Mouse (Mus musculus) NIH3T3 (cell line): ENCODE data around the gene Gad2.

Experiments used
- DNase-seq: peaks from one replicate; pipeline ENCODE4 v3.0.0-alpha.2; 2012; ENCODE audit warnings: low read depth

Gad2 gene

DNA sequence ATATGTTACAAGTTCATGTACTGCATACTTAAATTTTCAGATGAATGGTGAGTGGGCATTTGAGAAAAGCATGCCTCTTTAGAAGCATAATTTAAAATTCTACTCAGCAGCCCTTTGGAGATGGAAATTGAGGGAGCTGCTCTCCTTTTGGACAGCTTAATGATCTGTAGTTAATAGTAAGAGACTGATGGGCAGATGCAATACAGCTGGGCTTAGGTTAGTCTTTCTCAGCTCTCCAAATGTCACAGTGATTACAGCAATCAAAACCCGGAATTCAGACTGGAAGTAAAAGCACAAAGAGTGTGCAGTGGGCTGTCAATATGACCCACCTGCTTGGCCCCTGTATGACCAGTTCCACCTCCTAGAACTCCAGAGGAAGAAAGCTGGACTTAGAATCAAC is 24.1 kb downstream of the Gad2 start:
- DNase-seq: no peak

DNA sequence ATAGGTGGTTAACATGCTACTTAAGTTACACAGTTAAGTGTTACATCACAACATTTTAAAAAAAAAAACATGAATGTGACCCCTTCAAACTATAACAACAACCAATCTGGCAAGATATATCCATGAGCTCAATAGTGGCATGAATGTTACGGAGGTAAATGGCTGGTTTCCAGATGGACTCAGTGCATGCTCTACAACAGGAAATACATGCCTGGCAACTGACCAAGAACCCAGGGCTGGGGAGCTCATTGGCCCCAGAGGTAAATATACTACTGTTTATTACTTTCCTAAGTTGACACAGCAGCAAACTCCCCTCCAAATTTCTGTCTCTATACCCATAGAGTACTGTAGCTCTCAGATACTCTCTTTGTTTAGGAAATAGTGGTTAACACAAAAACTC is 26.4 kb downstream of the Gad2 start:
- DNase-seq: peak; percentile 6

DNA sequence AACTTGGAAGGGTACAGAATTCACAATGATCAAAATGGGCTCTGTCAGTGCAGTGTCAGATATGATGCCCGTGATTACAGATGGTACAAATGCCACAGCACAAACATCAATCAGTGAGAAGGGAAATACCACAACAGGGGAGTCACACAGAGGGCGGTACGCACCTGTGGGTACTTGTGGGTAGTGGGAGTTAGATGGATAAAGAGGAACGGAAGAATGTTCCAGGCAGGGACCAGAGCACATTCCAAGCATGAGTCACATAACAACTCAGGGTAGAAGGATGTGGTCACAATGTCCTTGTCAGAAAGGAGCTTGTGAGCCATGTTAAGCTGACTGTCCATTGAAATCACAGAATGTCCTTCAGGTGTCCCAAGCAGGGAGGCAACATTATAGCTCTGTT is 29.8 kb downstream of the Gad2 start:
- no peak for DNase-seq

DNA sequence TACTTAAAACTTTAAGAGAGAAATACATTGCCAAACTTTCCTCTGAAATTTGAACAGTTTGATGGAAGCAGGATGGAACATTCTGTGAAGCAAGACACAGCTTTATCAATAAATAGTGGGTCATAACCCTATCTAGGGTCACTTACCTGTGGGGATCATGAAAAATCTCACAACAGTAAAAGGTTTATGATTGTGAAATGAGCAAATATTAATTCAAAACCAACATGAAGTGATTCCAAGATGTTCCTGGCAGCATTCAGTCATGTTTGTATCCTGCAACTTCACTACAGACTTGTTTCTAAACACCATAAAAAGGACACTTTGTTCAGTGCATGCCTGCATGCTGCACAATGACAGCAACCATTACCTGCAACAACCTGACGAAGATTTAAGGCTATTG is 41.7 kb downstream of the Gad2 start:
- DNase-seq: no peak

DNA sequence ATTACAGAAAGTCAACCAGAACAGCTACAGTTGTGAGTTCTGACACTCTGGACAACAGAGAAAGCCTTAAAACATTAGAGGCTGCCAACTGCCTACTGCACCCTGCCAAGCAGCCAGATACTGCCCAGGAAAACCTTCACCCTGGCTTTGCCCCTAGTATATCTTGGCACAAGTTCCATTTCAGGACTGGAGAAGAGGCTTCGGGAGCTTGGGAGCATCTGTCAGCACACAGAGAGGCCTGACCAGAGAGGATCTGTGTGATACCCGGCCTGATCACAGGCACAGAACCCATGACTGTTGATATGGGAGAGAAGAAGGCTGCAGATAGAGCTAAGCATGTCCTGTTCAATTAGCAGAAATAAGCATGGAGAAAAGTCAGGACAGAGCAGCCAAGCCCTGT is 48.4 kb downstream of the Gad2 start:
- no peak for DNase-seq

DNA sequence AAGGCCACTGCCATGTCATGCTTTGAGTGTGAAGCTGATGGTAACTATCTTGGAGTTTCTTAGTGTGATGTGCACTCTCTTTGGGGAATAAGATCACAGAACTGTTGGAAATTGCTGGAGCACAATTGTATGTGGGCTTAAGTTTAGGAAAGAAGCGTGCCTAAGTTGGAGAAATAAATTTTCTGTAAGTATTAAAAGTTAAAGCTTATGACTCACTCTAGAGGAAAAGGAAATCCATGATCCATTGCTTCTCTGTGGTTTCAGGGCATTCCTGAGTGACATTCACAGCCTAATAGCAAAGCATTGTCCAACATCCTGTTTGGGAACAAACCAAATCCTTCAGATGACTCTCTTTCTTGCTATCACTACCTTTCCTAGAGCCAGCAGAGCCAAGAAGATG is 49.3 kb downstream of the Gad2 start:
- peak; percentile 8 for DNase-seq

DNA sequence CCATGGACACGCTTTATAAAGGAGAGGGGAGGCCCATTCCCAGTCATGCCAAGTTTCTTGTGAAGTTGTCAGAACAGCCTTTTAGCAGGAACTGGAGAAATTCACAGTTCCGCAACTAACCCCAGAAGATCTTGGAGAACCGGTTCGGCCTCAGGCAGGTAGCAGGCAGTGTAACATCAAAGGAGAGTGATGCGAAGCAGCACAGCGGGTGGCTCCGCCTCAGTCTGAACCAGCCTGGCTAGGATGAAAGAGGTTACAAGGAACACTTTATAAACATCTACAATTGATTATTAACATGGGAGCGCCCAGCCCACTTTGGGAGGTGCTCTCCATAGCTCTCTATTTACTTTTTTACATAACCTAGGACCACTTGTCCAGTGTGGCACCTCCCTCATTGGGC is 55.1 kb downstream of the Gad2 start:
- no peak for DNase-seq

- no peak for DNase-seq
These were observed 57.9 kb downstream of the Gad2 start for GRCm38 (mm10) chr2:22679944-22680343.

- no peak for DNase-seq
These were observed 68.0 kb downstream of the Gad2 start for GRCm38 (mm10) chr2:22689969-22690368.

DNA sequence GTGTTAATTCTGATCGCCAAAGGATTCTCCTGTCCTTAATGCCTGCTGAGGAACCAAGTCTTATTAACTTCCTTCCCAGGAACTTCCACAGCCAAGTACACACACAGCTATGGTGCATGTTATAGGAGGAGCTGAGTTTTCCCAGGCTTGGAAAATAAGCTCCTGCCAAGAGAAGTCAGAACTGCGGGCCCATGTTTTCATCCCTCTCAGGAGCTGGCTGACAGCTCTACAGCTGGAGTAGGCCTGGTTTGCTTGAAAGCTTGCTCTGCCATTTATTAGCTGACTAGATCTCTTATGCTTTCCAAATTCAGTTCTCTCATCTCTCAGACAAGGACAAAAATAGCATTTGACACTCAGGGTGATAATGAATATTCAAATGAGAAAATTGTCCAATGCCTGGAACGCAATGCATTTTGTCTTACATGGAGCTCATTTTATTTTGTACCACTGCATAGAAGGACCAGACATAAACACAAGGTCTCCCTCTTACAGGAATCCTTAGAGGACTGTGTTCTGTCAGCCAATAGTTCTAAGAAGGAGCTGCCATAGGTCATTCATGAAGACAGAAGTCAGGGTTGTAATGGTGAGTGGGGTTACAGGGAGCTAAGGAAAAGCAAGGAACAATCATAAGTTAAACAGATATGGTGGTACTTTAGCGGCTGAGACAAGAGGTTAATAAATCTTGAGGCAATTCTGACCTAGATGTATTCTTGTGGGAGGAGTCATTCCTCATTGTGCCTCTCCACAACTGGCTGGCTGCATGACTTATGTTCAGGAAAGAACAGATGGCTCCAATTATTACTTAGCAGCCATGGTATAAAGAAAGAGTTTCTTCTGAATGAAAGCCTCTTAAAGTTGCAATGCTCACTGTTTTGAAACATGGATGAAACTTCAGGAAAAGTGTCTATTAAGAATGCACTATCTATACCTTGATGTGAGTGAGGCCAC is 83.0 kb downstream of the Gad2 start:
- DNase-seq: peak; percentile 56

DNA sequence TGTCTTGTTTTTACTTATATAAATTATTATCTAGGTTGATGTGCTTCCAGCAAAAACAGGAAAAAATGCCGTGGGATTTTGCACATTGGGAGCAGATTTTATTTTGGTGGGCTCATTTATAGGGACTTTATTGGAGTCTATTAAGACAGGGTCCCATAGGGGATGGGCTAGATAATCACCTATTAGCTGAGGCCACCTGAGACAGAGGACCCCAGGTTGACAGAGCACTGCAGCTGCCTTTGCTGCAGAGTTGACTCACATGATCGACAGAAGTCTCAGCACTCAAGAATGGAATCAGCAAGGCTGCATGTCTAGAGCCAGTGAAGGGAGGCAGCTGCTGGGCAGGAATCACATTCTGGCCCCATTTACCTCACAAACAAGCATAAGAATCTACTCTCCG is 84.2 kb downstream of the Gad2 start:
- DNase-seq: no peak

DNA sequence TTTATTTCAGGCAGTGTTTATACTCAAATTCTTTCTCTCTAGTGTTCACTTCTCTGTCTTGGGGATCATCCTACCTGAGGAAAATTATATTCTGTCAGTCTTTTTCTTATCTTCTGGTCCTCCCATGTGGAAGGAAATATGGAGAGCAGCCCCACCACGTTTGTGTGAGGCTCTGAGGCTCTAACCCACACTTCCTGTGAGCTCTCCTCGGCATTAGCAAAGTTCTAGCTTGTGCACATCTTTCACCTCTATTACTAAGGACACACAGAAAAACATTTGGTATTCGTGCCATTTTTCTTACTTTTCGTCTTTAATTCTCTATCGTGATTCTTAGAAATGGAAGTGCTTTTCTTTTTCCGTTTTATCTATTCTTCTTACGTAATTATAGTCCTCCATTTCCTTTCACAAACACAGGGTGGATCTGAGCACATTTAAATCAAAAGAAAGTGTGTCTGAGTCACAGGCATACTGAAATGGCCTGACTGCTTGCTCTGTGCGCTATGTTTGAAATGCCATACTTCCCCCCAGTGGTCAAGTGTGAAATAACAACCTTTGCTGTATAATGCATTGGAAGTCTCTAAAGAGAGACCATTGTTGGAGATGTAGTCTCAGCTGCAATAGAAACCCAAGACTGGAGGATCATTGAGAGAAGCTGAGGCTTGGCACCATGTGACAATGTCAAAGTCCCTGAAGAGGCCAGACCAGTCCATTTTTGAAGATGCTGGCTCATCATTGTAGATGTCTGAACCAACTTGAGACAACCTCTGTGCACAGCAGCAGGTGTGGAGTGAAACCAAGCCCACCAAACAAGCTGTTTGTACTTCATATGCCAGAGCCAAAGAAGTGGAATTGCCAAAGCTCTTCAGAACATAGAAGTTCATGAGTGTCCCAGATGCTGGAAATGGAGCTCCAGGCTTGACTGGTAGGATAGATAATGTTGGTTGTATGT is 99.8 kb downstream of the Gad2 start:
- DNase-seq: peak; percentile 91

GRCm38 (mm10) chr2:22723927-22724534 is 102.0 kb downstream of the Gad2 start:
- DNase-seq: peak; percentile 76

DNA sequence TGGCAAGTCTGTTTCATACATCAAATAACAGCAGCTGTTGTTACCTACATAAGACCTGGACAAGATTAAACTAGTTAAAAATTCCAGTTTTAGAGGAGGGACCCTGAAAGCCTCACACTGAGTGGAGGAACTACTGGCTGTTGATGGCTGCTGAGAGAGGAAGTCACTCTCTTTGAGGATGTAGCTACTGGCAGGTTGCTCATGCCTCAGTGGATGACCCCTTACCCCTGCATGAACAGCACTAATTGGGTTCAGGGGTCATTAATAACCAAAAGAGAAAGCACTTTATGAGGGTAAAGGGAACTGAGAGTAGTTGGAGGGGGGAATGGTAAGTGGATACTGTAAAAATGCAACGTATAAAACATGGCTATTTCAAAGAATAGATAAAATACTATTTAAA is 105.1 kb downstream of the Gad2 start:
- no peak for DNase-seq

DNA sequence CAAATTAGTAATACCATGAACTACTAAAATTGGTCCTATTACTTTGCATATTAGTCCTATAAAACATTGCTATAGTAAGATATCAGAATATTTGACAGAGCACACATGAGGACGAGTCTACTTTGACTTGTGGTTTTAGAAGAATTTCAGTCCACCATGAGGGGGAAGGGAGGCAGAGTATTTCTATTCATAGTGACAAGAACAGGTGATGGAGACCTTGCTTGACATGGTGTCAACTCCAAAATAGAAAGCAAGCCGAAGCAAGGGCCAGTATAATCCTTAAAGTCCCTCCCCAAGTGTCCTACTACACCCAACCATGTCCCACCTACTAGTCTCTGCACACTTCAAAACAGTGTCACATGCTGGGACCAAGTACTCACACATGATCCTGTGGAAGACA is 114.1 kb downstream of the Gad2 start:
- no peak for DNase-seq

DNA sequence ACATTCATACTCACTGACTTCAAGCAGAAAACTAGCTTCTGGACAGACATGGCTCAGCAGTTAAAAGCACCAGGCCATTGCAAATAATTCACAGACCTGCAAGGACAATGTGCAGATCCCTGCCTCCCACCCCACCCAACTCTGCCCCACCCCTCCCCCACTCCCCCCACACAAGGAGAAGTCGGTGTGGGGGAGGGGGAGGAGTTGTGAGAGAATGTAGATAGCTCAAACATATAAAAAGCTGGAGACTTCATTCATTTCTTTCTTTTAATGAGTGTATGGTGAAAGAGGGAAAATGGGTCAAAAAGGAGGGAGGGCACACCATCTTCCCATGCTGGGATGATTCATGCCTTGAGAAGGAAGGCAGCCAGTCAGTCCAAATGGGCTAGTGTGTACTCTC is 117.4 kb downstream of the Gad2 start:
- DNase-seq: peak; percentile 59

GRCm38 (mm10) chr2:22740441-22740840 is 118.4 kb downstream of the Gad2 start:
- no peak for DNase-seq

GRCm38 (mm10) chr2:22741222-22741621 is 119.2 kb downstream of the Gad2 start:
- no peak for DNase-seq
